Mouse (Mus musculus) lung, postnatal 0 days (tissue): ENCODE measurements around the gene Gdpd3.

Experiments
- CTCF ChIP-seq: IDR thresholded peaks from 2 replicates; pipeline ENCODE4 v1.5.1; 2016; ENCODE audit warnings: antibody characterized with exemption, mild to moderate bottlenecking
- EP300 ChIP-seq: IDR thresholded peaks from 2 replicates; pipeline ENCODE4 v1.6.1; 2016; ENCODE audit warnings: antibody characterized with exemption, mild to moderate bottlenecking, control low read depth

DNA sequence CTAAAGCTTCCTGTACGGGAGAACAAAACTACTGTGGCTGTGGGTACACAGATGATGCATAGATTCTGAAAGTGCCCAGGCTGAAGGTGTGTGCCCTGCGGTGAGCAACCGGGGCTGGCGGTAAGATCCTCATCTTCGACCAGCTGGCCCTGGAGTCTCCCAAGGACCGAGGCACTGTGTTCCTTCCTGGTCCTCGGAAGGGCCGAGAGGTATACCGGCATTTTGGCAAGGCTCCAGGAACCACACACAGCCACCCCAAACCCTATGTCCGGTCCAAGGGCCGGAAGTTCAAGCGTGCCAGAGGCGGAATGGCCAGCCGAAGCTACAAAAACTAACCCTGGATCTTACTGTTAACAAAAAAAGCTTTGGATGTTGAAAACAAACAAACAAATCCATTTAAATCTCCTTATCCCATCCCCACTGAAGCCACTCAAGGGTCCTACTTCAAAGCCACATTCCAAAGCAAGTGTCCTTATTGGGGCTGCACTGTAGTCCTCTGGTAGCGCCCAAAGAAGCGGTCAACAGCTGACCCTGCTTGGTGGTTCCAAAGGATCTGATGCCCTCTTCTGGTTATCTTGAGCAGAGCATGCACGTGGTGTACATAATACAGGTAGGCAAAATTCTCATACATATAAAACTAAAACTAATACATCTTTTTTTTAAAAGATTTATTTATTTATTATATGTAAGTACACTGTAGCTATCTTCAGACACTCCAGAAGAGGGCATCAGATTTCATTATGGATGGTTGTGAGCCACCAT, 16.4 kb upstream of the Gdpd3 start:
- peak; percentile 30; the same call in 1 of the 2 replicates for TF ChIP-seq CTCF
- TF ChIP-seq EP300: no peak
